Mouse (Mus musculus): ENCODE measurements around the gene D16Ertd472e. TPM values are rescaled to one million over a fixed set of nuclear protein-coding genes. Genes with fewer than 3 reads are reported as not detected.

Gene D16Ertd472e
- 15.6 and 17.2 TPM in 2 replicates for polyA plus RNA-seq (2015; fragmentation: Nextera tagmentation; extraction: Ambion mirVana)

DNA sequence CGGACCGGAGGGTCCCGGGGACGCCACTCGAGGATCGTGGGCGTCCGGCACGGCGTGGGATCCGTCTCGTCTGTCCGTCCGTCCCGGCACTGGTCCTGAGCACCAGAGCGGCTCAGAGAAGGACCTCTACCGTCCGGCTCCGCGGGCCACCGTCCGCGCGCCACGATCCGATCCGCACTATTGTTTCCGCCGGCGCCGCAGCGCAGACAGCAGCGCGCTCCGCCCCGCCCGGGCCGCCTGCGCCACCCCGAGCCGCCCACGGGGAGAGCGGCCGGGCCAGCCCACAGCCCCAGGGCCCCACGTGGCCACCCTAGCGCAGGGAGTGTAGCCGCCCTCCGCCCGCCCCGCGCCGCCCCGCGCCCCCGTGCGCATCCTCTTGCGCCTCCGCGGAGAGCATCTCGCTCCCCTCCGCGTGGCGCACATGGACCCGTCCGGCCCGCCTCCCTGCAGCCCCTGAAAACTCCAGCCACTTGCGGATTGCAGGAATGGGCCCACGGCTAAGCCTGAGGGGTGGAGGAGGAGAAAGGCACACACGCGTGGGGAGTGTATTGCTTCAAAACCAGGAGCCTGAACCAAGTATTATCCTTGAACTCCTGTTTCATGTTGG is at the start of gene D16Ertd472e:
Gene D16Ertd472e, minus strand, starts transcription at position 231 of the 607 bp plus-strand sequence.
- peak within 1 kb of the TSS; percentile 68 for H3K4me3 ChIP-seq
- peak within 1 kb of the TSS; percentile 69 for H3K4me2 ChIP-seq
- no peaks in the 10 kb centered on the region for H3K27me3 ChIP-seq
- ATAC-seq (ENCODE audit: borderline replicate concordance, extremely low read depth, low FRiP score, low TSS enrichment), result peak; percentile 99
- no peaks in the 10 kb centered on the region for H3K36me3 ChIP-seq
- H3K4me1 ChIP-seq, result peaks cover 16% of the 10 kb centered on the region
- peak within 1 kb of the TSS; percentile 88 for H3K27ac ChIP-seq
- WGBS, result under 1% methylated on average over 69 of the region's 70 CpGs
- H3K9me3 ChIP-seq, result no peaks in the 10 kb centered on the region
- peak within 1 kb of the TSS; percentile 73 for H3K9ac ChIP-seq

DNA sequence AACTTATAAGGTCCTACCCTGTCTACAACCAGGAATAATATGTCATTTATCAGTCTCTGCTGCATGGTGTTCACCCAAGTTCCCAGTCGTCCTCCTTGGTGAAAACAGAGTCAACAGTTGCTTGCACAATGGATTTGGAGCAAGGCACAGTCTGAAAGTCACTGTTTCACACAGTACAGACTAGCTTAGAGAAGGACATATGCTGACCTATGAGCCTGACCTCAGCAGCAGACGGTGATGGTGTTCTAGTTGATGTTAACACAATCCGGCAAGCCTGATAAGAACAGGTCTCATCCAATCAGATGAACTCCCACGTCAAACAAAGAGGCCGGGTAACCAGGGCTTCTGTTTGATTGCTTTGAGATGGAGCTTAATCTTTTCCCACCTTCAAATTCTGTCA is 46.2 kb upstream of the D16Ertd472e start:
- no peaks in the 10 kb centered on the region for H3K4me1 ChIP-seq
- 24% methylated on average over 5 of the region's 5 CpGs for WGBS
- H3K4me3 ChIP-seq, result no peak overlapping the region
- no peaks in the 10 kb centered on the region for H3K27me3 ChIP-seq
- no peaks in the 10 kb centered on the region for H3K9me3 ChIP-seq
- no peak overlapping the region for H3K9ac ChIP-seq
- H3K36me3 ChIP-seq, result no peaks in the 10 kb centered on the region
- H3K4me2 ChIP-seq, result no peak overlapping the region
- H3K27ac ChIP-seq, result no peak overlapping the region
- ATAC-seq (ENCODE audit: borderline replicate concordance, extremely low read depth, low FRiP score, low TSS enrichment), result no peak

- H3K27me3 ChIP-seq, result no peaks in the 10 kb centered on the region
- WGBS, result 65% methylated on average over 5 of the region's 5 CpGs
These were observed 42.9 kb upstream of the D16Ertd472e start for GRCm38 (mm10) chr16:78619386-78619785.

GRCm38 (mm10) chr16:78617757-78618532 is 41.4 kb upstream of the D16Ertd472e start:
- WGBS, result 75% methylated on average over 11 of the region's 11 CpGs
- H3K9ac ChIP-seq, result no peak overlapping the region
- H3K36me3 ChIP-seq, result no peaks in the 10 kb centered on the region
- H3K27me3 ChIP-seq, result no peaks in the 10 kb centered on the region
- no peaks in the 10 kb centered on the region for H3K9me3 ChIP-seq
- peak; percentile 72 for ATAC-seq (ENCODE audit: borderline replicate concordance, extremely low read depth, low FRiP score, low TSS enrichment)
- no peaks in the 10 kb centered on the region for H3K4me1 ChIP-seq
- no peak overlapping the region for H3K4me3 ChIP-seq
- no peak overlapping the region for H3K27ac ChIP-seq
- no peak overlapping the region for H3K4me2 ChIP-seq

More at GRCm38 (mm10) chr16:78619386-78619785, 42.9 kb upstream of the D16Ertd472e start:
- Histone ChIP-seq H3K4me3 (no peak overlapping the region), H3K4me2 (no peak overlapping the region), H3K9ac (no peak overlapping the region), H3K27ac (no peak overlapping the region), H3K9me3 (no peaks in the 10 kb centered on the region), H3K4me1 (no peaks in the 10 kb centered on the region), H3K36me3 (no peaks in the 10 kb centered on the region)
- no peak for ATAC-seq (ENCODE audit: borderline replicate concordance, extremely low read depth, low FRiP score, low TSS enrichment)

DNA sequence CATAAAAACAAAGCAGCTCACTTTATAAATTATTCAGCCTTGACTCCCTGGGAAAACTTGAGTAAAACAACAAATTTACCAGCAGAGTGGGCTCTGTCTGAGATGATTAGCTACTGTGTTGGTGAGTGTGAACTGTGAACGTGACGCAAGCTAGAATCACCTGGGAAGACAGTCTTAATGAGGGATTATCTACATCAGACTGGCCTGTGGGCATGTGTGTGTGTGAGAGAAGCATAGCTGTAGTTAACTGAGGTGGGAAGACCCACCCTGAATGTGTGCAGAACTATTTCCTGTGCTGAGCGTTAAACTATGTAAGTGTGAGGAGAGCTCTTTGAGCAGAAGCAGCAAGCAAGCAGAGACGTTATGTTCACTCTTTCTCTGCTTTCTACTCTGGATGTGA is 29.7 kb upstream of the D16Ertd472e start:
- Histone ChIP-seq H3K27me3 (no peaks in the 10 kb centered on the region), H3K4me3 (no peak overlapping the region), H3K36me3 (no peaks in the 10 kb centered on the region), H3K4me2 (no peak overlapping the region), H3K9ac (no peak overlapping the region), H3K9me3 (no peaks in the 10 kb centered on the region), H3K4me1 (no peaks in the 10 kb centered on the region), H3K27ac (no peak overlapping the region)
- ATAC-seq (ENCODE audit: borderline replicate concordance, extremely low read depth, low FRiP score, low TSS enrichment), result no peak
- WGBS, result 52% methylated on average over 4 of the region's 4 CpGs

DNA sequence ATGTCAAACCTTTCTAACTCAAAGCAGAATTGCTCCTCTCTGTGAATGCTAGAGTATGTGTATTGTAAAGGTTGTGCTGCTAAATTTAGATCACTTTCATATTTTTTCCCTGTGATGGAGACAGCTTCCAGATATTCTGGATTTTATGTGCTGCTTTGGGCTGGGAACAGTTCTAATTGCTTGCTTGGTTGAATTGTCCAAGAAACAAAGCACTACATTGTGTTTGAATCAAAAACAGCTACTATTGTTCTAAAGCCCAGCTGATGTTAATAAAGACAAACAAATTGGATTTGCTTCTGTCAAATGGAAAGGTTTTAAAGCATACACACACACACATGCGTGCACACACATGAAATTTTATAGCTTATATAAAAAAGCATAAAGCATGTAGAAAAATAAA is 22.4 kb upstream of the D16Ertd472e start:
- Histone ChIP-seq H3K27me3 (no peaks in the 10 kb centered on the region), H3K4me2 (no peak overlapping the region), H3K4me1 (no peaks in the 10 kb centered on the region), H3K9me3 (no peaks in the 10 kb centered on the region), H3K9ac (no peak overlapping the region), H3K36me3 (no peaks in the 10 kb centered on the region), H3K4me3 (no peak overlapping the region), H3K27ac (no peak overlapping the region)
- ATAC-seq (ENCODE audit: borderline replicate concordance, extremely low read depth, low FRiP score, low TSS enrichment), result no peak
- WGBS, result 83% methylated on average over 1 of the region's 1 CpGs

- Histone ChIP-seq H3K4me3 (no peak overlapping the region), H3K4me1 (no peaks in the 10 kb centered on the region)
These were observed 19.9 kb upstream of the D16Ertd472e start for GRCm38 (mm10) chr16:78596381-78596780.

GRCm38 (mm10) chr16:78595821-78596220 is 19.3 kb upstream of the D16Ertd472e start:
- no peaks in the 10 kb centered on the region for H3K36me3 ChIP-seq
- no peak overlapping the region for H3K9ac ChIP-seq
- 86% methylated on average over 7 of the region's 7 CpGs for WGBS
- no peak overlapping the region for H3K4me2 ChIP-seq
- ATAC-seq (ENCODE audit: borderline replicate concordance, extremely low read depth, low FRiP score, low TSS enrichment), result no peak
- H3K4me3 ChIP-seq, result no peak overlapping the region
- H3K4me1 ChIP-seq, result no peaks in the 10 kb centered on the region
- no peaks in the 10 kb centered on the region for H3K27me3 ChIP-seq
- H3K9me3 ChIP-seq, result no peaks in the 10 kb centered on the region
- H3K27ac ChIP-seq, result no peak overlapping the region

More at GRCm38 (mm10) chr16:78596381-78596780, 19.9 kb upstream of the D16Ertd472e start:
- H3K36me3 ChIP-seq, result no peaks in the 10 kb centered on the region
- 27% methylated on average over 2 of the region's 2 CpGs for WGBS
- ATAC-seq (ENCODE audit: borderline replicate concordance, extremely low read depth, low FRiP score, low TSS enrichment), result no peak
- H3K27ac ChIP-seq, result no peak overlapping the region
- H3K27me3 ChIP-seq, result no peaks in the 10 kb centered on the region
- H3K9me3 ChIP-seq, result no peaks in the 10 kb centered on the region
- H3K9ac ChIP-seq, result no peak overlapping the region
- H3K4me2 ChIP-seq, result no peak overlapping the region

- Histone ChIP-seq H3K36me3 (no peaks in the 10 kb centered on the region), H3K9ac (no peak overlapping the region), H3K9me3 (no peaks in the 10 kb centered on the region), H3K4me3 (no peak overlapping the region), H3K4me2 (no peak overlapping the region), H3K27me3 (no peaks in the 10 kb centered on the region), H3K4me1 (no peaks in the 10 kb centered on the region), H3K27ac (no peak overlapping the region)
- no peak for ATAC-seq (ENCODE audit: borderline replicate concordance, extremely low read depth, low FRiP score, low TSS enrichment)
- WGBS, result 37% methylated on average over 3 of the region's 3 CpGs
These were observed 17.6 kb upstream of the D16Ertd472e start for GRCm38 (mm10) chr16:78594154-78594553.

DNA sequence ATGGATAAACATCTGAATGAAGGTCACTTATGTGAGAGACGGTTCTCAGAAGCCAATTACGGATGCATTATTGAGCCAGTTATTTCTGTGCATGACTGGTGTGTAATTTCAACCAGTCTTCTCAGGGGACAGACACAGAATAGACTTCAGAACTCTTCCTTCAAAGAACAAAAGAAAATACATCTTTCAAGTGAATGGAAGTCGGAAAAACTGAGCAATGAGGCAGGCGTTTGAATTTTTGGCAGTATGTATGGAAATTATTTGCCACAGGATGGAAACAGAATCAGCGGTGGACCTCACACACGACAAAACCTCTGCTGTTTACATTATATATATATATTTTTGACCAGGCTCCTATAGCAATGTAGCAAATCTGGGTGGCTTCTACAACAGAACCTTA is 14.6 kb upstream of the D16Ertd472e start:
- H3K4me2 ChIP-seq, result no peak overlapping the region
- H3K27me3 ChIP-seq, result no peaks in the 10 kb centered on the region
- no peak for ATAC-seq (ENCODE audit: borderline replicate concordance, extremely low read depth, low FRiP score, low TSS enrichment)
- 79% methylated on average over 6 of the region's 6 CpGs for WGBS
- H3K9ac ChIP-seq, result no peak overlapping the region
- no peaks in the 10 kb centered on the region for H3K36me3 ChIP-seq
- no peaks in the 10 kb centered on the region for H3K4me1 ChIP-seq
- no peaks in the 10 kb centered on the region for H3K9me3 ChIP-seq
- H3K4me3 ChIP-seq, result no peak overlapping the region
- H3K27ac ChIP-seq, result no peak overlapping the region

DNA sequence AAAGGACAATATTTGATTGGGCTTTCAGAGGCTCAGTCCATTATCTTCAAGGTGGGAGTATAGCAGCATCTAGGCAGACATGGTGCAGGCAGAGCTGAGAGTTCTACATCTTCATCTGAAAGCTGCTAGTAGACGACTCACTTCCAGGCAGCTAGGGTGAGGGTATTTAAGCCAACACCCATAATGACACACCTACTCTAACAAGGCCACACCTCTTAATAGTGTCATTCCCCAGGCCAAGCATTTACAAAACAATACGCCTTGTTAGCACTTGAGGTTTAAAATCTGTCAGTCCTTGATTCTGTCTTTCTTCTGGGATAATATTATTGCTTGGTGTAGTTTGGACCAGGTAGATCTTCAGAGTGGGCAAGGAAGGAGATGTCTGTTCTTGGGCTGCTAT is 12.3 kb upstream of the D16Ertd472e start:
- Histone ChIP-seq H3K36me3 (no peaks in the 10 kb centered on the region), H3K4me1 (no peaks in the 10 kb centered on the region), H3K9me3 (no peaks in the 10 kb centered on the region), H3K27ac (no peak overlapping the region), H3K9ac (no peak overlapping the region), H3K4me2 (no peak overlapping the region), H3K4me3 (no peak overlapping the region), H3K27me3 (no peaks in the 10 kb centered on the region)
- 65% methylated on average over 2 of the region's 2 CpGs for WGBS
- no peak for ATAC-seq (ENCODE audit: borderline replicate concordance, extremely low read depth, low FRiP score, low TSS enrichment)

DNA sequence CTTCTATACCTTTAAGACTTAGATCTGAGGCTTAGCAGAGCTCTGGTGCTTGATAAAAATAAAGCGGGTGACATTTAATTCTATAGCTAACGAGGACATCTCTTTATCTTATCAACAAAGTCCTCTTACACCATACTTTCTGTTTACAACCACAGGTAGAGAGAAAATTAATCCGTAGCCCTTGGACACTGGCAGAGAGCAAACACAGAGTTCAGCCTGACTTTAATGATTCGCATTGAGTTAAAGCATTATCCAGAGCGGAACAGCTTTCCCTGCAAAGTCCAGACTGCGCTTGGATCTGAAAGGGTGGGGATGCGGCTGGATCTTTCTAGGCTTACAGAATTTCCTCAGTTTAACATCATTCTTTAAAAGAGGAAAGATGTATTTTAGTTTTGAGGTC is 10.1 kb upstream of the D16Ertd472e start:
- no peaks in the 10 kb centered on the region for H3K4me1 ChIP-seq
- 70% methylated on average over 7 of the region's 7 CpGs for WGBS
- no peak overlapping the region for H3K4me2 ChIP-seq
- H3K9ac ChIP-seq, result no peak overlapping the region
- H3K9me3 ChIP-seq, result no peaks in the 10 kb centered on the region
- no peaks in the 10 kb centered on the region for H3K27me3 ChIP-seq
- H3K4me3 ChIP-seq, result no peak overlapping the region
- no peak overlapping the region for H3K27ac ChIP-seq
- no peaks in the 10 kb centered on the region for H3K36me3 ChIP-seq
- no peak for ATAC-seq (ENCODE audit: borderline replicate concordance, extremely low read depth, low FRiP score, low TSS enrichment)
